Mouse (Mus musculus) lung, postnatal 0 days (tissue): Measurements from ENCODE around the gene Saa3.

ENCODE experiments used
- CTCF ChIP-seq: IDR thresholded peaks from 2 replicates; pipeline ENCODE4 v1.5.1; 2016; ENCODE audit warnings: antibody characterized with exemption, mild to moderate bottlenecking
- EP300 ChIP-seq: IDR thresholded peaks from 2 replicates; pipeline ENCODE4 v1.6.1; 2016; ENCODE audit warnings: antibody characterized with exemption, mild to moderate bottlenecking, control low read depth

GRCm38 (mm10) chr7:46732458-46732857 lies 17.0 kb upstream of the Saa3 start, which contains the start of gene Saa4:
- TF ChIP-seq CTCF (no peak), EP300 (no peak)
